Mouse (Mus musculus) large intestine, adult 2 months (tissue): ENCODE measurements at regions not wholly inside any gene's neighbourhood (a gene's known extent, or its start where the extent isn't known, plus 50 kb on each side); places are given as distances from the start of the nearest gene placed in this dataset.
A peak's percentile ranks its signal among the peaks of the same experiment; 100 is the strongest.

Source experiments
- DNase-seq: peaks from one replicate; pipeline ENCODE4 v3.0.0-alpha.2; 2012; ENCODE audit warnings: low read depth, low spot score
- WGBS: fragments of 180-500 bp; shearing (Covaris S2); methylation state at CpG from one replicate; pipeline ENCODE4 v1.1.7; 2018; 5-methylcytosine and 5-hydroxymethylcytosine counted together

DNA sequence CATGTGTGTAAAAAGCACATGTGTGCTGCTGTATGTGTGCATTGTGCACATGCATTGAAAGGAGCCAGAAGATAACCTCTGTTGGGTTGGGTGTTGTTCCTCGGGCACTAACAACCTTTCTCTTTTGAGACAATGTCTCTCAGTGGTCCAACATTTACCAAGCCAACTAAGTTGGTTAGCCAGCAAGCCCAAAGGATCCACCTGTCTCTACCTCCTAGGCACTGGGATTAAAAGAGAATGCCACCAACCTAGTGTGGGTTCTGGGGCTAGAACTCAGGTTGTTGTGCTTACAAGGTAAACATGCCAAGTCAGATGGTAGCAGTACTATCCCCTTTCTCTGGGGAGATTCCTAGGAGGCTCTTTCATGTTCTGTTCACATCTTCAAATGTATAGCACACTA lies 459.1 kb upstream of the Atp11b start:
- no peak for DNase-seq
- 87% methylated on average over 1 of the region's 1 CpGs for whole genome bisulfite sequencing

- WGBS: 53% methylated on average over 4 of the region's 4 CpGs
- DNase-seq: no peak
Measured at GRCm38 (mm10) chr3:35295746-35296145, 458.2 kb upstream of the Atp11b start.

- no peak for DNase-seq
Measured at GRCm38 (mm10) chr3:35299036-35299435, 454.9 kb upstream of the Atp11b start.

GRCm38 (mm10) chr3:35306013-35306412 lies 447.9 kb upstream of the Atp11b start:
- 84% methylated on average over 4 of the region's 4 CpGs for WGBS
- no peak for DNase-seq

DNA sequence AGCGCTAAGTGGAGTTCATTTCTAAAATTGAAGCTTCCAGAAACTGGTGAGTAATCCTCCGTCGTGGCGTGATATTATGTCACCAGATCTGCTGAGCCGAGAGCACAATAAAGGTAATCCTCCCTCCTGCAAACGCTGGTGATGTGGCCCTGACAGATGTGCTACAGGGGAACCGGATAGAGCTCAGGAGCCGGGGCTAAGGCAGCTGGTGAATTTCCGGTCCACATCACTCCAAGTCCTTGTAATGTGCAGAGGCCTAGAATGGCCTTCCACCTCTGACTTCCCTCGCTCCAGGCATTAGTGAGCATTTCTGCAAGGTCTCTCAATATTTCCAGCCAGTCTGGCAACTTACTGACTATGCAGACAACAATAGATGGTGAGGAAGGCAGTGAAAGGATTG lies 439.7 kb upstream of the Atp11b start:
- no peak for DNase-seq
- 86% methylated on average over 10 of the region's 10 CpGs for WGBS

DNA sequence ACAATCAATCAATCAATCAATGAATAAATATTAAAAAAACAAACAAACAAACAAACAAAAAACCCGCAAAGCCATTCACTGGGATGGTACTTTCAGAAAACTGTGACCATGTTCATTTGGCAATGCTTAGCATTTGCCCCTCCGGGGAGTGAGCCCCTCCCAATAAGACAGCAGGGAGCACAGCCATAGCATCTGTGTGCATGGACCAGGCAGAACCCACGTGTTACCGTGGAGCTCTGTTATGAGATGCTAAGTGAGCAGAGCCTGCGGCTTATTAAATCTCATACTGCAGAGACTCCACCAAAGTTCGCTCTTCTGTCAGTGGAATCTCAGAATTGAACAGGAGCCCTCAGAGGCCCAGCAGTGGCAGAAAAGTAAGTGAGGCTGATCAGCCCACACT lies 438.7 kb upstream of the Atp11b start:
- 88% methylated on average over 6 of the region's 6 CpGs for WGBS
- no peak for DNase-seq

- no peak for DNase-seq
- 30% methylated on average over 13 of the region's 13 CpGs for WGBS
Measured at GRCm38 (mm10) chr3:35318348-35318747, 435.6 kb upstream of the Atp11b start.

DNA sequence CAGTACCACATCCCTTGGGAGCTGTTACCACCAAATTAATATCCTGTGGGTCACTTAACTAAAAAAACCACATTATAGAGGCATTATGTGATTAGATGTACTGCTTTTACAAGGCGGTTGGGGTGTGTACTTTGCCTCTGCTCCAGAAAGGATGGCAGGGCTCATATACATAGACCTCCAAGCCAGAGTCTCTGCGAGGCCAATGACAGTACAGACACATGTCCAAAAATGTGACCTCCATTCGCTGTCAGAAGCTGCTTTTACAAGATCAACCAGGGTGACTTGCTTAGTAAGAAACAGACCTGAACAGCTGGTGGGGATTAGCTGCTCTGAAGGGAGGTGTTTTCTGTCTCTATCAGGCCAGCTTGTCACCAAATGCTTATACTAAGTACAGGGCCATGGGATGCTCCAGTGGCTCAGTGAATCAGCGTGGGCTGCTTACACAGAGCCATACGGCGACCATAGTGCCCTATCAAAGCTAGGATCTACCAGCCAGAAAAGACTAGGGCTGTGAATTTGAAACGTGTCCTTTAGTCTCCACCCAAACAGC lies 433.0 kb upstream of the Atp11b start:
- DNase-seq: no peak
- 67% methylated on average over 7 of the region's 7 CpGs for WGBS

DNA sequence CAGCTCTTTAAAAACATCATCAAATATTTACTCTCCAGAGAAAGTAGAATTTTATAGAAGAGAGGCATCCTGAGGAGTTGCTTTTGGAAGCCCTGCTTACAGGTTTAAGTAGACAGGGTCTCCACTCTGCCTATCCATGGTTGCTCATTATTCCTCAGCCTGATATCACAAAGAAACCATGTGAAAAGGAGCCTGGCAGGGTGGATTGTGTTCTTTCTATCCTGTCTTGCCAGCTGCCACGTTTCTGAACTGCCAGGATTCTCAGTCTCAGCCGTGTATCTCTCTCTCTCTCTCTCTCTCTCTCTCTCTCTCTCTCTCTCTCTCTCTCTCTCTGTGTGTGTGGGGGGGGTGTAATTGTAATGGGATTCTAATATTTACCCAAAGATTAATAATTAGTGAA lies 431.9 kb upstream of the Atp11b start:
- DNase-seq: no peak
- WGBS: 51% methylated on average over 2 of the region's 2 CpGs

DNA sequence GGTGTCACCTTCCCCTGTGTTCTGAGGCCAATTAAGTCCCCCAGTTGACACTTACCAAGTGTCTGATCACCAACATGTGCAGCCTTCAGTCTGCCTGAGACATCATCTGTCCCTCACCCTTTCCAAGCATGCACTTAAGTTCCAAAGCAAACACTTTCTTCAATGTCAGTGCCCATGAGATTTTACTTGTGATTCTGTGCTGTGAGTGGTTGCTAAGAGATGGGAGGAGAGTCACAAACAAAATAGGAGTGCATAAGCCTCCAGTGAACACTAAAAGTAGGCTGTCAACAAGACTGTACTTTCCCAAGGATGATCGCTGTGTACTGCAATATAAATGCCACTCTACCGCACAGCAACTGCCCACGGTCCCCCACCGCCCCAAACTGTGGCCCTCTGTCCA lies 431.0 kb upstream of the Atp11b start:
- DNase-seq: no peak
- 76% methylated on average over 4 of the region's 4 CpGs for WGBS

DNA sequence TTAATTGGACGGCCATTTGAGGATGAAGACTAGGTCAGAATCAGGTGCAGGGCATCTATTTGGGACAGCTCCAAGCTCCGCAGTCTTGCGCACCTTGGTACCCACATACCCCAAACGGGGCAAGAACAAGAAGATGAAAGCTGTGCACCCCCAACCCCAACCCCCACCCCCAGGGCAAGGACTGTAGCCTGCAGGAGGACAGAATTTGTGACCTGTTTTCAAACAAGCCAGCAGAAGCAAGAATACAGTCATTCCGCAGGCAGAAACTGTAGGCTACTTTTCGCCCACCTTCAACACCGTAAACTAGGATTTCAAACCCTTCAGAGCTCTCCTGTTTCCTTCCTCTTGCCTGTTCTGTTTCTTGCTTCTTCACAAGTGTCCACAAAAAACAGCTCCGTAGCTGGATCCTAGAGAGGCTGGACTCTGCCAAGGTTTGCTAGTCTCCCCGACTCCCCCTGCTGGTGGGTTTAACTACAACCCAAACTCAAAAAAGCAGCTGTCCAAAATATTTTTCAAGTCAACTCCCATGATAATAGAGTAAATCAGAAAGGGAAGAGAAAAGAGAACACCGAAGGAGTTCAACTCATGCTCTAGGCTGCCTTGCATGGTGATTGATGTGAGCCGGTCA lies 430.3 kb upstream of the Atp11b start:
- DNase-seq: peak; percentile 13
- 67% methylated on average over 11 of the region's 11 CpGs for WGBS

DNA sequence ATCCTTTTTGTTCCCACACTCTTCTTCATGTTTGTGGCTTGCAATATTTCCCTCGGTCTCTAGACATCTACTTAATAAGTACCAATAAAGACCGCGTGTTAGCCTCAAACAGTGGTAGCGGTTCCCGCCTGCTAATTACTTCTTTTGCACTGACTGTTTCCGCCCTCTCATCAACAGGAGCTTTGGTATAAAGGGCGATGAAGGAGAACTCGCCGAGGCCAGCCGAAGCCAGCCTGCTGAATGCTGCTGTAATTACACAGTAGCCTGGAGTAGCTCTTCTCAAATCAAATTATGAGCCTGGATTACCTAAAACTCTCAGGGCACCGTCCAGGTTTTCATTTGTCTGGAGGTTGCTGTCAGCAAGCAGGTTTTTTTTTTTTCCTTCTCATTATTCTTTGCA lies 429.7 kb upstream of the Atp11b start:
- WGBS: 47% methylated on average over 11 of the region's 11 CpGs
- DNase-seq: no peak

DNA sequence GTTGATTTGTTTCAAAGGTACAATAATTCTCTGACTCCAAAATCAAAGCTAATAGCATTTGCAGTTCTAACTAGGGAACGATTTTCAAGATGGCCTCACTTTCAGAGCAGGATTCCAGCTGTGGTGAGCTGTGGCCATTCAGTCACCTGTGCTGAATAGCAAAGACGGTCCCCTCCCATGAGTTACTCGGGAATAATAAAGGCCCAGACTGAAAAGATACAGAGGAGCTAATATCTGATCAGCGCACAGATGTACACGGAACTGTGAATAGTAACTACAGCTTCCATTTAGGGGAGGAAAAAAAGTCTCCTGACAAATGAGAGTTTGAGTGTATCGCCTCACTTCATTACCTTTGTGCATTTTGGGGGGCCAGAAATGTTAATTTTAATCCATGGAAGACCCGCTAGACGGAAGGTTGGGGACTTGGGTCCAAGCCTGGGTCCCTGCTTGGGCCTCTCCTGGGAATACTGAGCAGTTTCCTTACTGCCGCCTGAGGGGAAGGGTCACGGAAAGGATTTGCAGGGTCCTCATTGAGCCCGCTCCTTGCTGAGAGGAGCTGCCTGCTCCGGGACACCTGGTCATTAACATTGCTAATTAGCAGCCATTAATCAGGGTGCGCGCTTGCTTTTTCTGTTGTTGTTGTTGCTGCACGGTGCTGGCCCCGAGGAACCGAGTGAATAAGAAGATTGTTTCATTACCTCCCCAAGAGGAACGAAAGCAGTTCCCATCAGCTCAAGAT lies 421.2 kb upstream of the Atp11b start:
- DNase-seq: no peak
- WGBS: 58% methylated on average over 18 of the region's 18 CpGs

DNA sequence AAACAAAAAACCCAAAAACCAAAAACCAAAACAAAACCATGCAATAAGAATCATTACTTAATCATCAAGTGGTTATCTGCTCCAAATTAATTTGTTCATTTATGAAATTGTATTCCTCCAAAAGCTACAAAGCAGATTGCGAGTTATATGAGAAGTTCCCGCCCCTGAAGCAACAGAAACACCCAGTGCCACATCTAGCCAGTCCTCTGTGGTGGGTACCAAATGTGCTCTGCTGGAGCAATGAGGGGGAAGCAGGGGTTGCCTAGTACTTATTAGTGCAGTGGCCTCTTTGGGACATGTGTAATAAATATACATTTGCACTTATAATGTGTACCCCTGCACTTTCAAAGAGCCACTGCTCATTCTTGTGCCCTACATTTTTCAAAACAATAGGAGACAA lies 419.9 kb upstream of the Atp11b start:
- WGBS: 68% methylated on average over 2 of the region's 2 CpGs
- DNase-seq: no peak

GRCm38 (mm10) chr3:35334546-35334945 lies 419.4 kb upstream of the Atp11b start:
- WGBS: 67% methylated on average over 3 of the region's 3 CpGs
- no peak for DNase-seq

DNA sequence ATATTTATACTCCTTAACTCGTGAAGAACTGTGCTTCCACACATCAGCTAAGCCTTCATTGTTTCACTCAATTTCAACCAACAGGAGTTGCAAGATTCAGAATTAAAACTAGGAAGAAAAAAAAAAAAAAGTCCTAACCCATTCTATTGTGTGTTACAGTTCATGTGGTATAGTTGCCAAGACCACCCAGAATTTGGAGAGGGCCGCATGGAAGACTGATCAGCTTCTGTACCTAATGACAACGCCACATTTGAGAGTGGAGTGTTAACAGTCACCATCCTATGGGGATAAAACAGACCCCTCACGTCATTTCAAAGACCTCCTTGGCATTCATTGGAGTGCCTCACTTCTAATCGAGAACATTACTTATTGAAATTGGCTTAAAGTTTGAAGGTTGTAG lies 418.1 kb upstream of the Atp11b start:
- 70% methylated on average over 5 of the region's 5 CpGs for WGBS
- no peak for DNase-seq

- DNase-seq: no peak
- 24% methylated on average over 10 of the region's 10 CpGs for WGBS
Measured at GRCm38 (mm10) chr3:35340525-35340924, 413.4 kb upstream of the Atp11b start.

- no peak for DNase-seq
- WGBS: 21% methylated on average over 22 of the region's 22 CpGs
Measured at GRCm38 (mm10) chr3:35340935-35341800, 412.7 kb upstream of the Atp11b start.

DNA sequence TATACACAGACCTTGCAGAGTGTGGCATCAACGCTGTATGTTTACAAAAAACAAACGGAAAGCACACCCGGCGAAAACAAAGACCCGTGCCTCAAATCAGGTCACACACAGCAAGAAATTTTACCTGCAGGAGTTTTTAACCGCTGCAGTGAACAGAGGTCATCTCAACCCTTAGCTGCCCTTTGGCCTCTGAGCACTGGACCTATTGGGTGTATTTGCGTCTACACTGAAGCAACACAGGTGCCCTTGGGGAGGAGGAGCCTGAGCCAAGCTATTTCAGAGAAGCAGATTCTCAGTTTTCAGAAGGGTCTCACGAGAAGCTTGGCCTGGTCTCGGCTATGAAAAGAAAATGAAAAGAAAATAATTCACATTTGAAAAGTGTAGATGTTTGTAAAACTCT lies 412.1 kb upstream of the Atp11b start:
- whole genome bisulfite sequencing: 40% methylated on average over 9 of the region's 9 CpGs
- no peak for DNase-seq

DNA sequence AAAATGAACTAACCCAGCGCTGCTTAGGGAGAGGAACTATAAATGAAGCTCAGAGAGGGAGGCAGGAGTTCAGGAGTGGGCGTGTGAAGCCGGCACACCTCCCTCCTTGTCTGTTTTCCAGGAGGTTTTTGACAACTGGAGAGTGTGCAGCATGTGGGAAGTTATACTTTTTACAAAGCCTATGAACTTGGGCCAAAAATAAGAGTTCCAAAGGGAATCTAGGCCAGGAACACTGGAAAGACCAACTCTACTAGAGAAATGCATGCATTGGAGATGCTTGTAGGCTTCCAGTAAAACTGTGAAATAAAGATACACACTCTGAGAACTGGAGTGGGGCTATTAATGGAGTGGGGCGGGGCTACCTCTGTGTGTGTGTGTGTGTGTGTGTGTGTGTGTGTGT lies 411.3 kb upstream of the Atp11b start:
- WGBS: 32% methylated on average over 4 of the region's 4 CpGs
- DNase-seq: no peak
